Mouse (Mus musculus) liver, adult 2 months (tissue): ENCODE measurements around the gene Mbd4. TPM values are rescaled to one million over a fixed set of nuclear protein-coding genes. Genes with fewer than 3 reads are reported as not detected.
A peak's percentile ranks its signal among the peaks of the same experiment; 100 is the strongest.
"Not testable (repeated sequence)": the region's sequence is repeated elsewhere in the genome, so short reads cannot be mapped to it uniquely, and the experiment has no call there.

Experiments
- DNase-seq: peaks from one replicate; pipeline ENCODE4 v3.0.0-alpha.2; 2011; ENCODE audit warnings: low read depth, low spot score; ENCODE audit errors: extremely low read depth
- H3K27ac ChIP-seq: fragments of 200-500 bp; replicated peaks from 2 replicates; pipeline ENCODE4 v1.5.1; 2012; ENCODE audit warnings: low read depth, mild to moderate bottlenecking, control low read depth, inconsistent platforms, low read length; ENCODE audit not compliant: insufficient read depth
- H3K27me3 ChIP-seq: fragments of 200-500 bp; 2 replicates; pipeline ENCODE4 v1.6.1; 2012; ENCODE audit warnings: mild to moderate bottlenecking, moderate library complexity, low read length, inconsistent platforms; ENCODE audit not compliant: control insufficient read depth, insufficient read depth
- H3K36me3 ChIP-seq: fragments of 200-500 bp; 2 replicates; pipeline ENCODE4 v1.6.1; 2012; ENCODE audit warnings: low read length, inconsistent platforms; ENCODE audit not compliant: control insufficient read depth, insufficient read depth
- H3K4me1 ChIP-seq: fragments of 200-500 bp; 2 replicates; pipeline ENCODE4 v1.6.1; 2011; ENCODE audit warnings: low read length; ENCODE audit not compliant: control insufficient read depth, insufficient read depth
- H3K4me3 ChIP-seq: fragments of 200-500 bp; 2 replicates; pipeline ENCODE4 v1.5.1; 2011; ENCODE audit warnings: low read depth, mild to moderate bottlenecking, control low read depth, low read length, moderate library complexity; ENCODE audit not compliant: insufficient read depth
- H3K79me2 ChIP-seq: fragments of 200-500 bp; 2 replicates; pipeline ENCODE4 v1.6.1; 2012; ENCODE audit warnings: inconsistent platforms, mild to moderate bottlenecking, low read length, moderate library complexity; ENCODE audit not compliant: control insufficient read depth, insufficient read depth
- H3K9ac ChIP-seq: fragments of 200-500 bp; 2 replicates; pipeline ENCODE4 v1.6.1; 2012; ENCODE audit warnings: low read depth, mild to moderate bottlenecking, control low read depth, inconsistent platforms, low read length
- CTCF ChIP-seq: fragments of 200-500 bp; IDR thresholded peaks from 2 replicates; pipeline ENCODE4 v1.5.1; 2011; ENCODE audit warnings: low read depth, low read length, control low read depth
- POLR2A ChIP-seq: fragments of 200-500 bp; IDR thresholded peaks from 2 replicates; pipeline ENCODE4 v1.6.1; 2011; ENCODE audit warnings: low read length, control low read depth; ENCODE audit not compliant: insufficient read depth; ENCODE audit errors: extremely low read depth
- WGBS: fragments of 180-500 bp; shearing (Covaris S2); methylation state at CpG from one replicate; pipeline ENCODE4 v1.1.7; 2018; 5-methylcytosine and 5-hydroxymethylcytosine counted together
- polyA plus RNA-seq: library from polyadenylated mRNA; depleted of rRNA; stranded (reverse); fragments of >200 nt; gene quantifications from 2 replicates; pipeline ENCODE4 v1.2.3, GENCODE M21; 2012
- total RNA-seq: library from RNA; depleted of rRNA; stranded (reverse); fragments of >200 nt; gene quantifications from 2 replicates; pipeline ENCODE4 v1.2.3, GENCODE M21; 2014

Gene Mbd4
- total and polyA plus RNA-seq, 2 experiments, result 0.31 to 1.8 TPM

GRCm38 (mm10) chr6:115832152-115832850 is 20.9 kb downstream of the Mbd4 start:
- Histone ChIP-seq H3K27ac (no peak overlapping the region), H3K4me3 (no peak overlapping the region), H3K36me3 (no peaks in the 10 kb centered on the region), H3K27me3 (no peaks in the 10 kb centered on the region), H3K4me1 (no peaks in the 10 kb centered on the region), H3K9ac (no peak overlapping the region), H3K79me2 (no peaks in the 10 kb centered on the region)
- DNase-seq, result no peak
- WGBS, result 91% methylated on average over 2 of the region's 2 CpGs
- no peak for TF ChIP-seq CTCF
- no peak for TF ChIP-seq POLR2A

- Histone ChIP-seq H3K27me3 (no peaks in the 10 kb centered on the region), H3K27ac (no peak overlapping the region), H3K36me3 (no peaks in the 10 kb centered on the region), H3K9ac (no peak overlapping the region), H3K4me1 (no peaks in the 10 kb centered on the region), H3K79me2 (no peaks in the 10 kb centered on the region), H3K4me3 (no peak overlapping the region)
- no peak for DNase-seq
- TF ChIP-seq POLR2A (no peak), CTCF (no peak)
- 91% methylated on average over 6 of the region's 6 CpGs for WGBS
Measured at GRCm38 (mm10) chr6:115830779-115831601, 22.2 kb downstream of the Mbd4 start.

GRCm38 (mm10) chr6:115823850-115824464 is 29.2 kb downstream of the Mbd4 start:
- not testable (repeated sequence) for H3K36me3 ChIP-seq, H3K4me3 ChIP-seq, H3K79me2 ChIP-seq, H3K27ac ChIP-seq, H3K4me1 ChIP-seq, H3K9ac ChIP-seq, H3K27me3 ChIP-seq
- TF ChIP-seq CTCF, result peak; percentile 57
- DNase-seq, result peak; percentile 46
- 3% methylated on average over 6 of the region's 11 CpGs for WGBS

- Histone ChIP-seq H3K36me3 (no peaks in the 10 kb centered on the region), H3K4me3 (no peak overlapping the region), H3K9ac (no peak overlapping the region), H3K4me1 (no peaks in the 10 kb centered on the region; the same call in 1 of the 2 replicates), H3K79me2 (no peaks in the 10 kb centered on the region), H3K27me3 (no peaks in the 10 kb centered on the region), H3K27ac (no peak overlapping the region)
- 88% methylated on average over 8 of the region's 8 CpGs for WGBS
- TF ChIP-seq POLR2A, result no peak
- no peak for TF ChIP-seq CTCF
- DNase-seq, result no peak
Measured at GRCm38 (mm10) chr6:115821216-115821993, 31.8 kb downstream of the Mbd4 start.

- no peaks in the 10 kb centered on the region for H3K27me3 ChIP-seq
- no peak overlapping the region for H3K9ac ChIP-seq
- no peaks in the 10 kb centered on the region for H3K79me2 ChIP-seq
- DNase-seq, result no peak
- 80% methylated on average over 2 of the region's 2 CpGs for WGBS
- TF ChIP-seq CTCF, result no peak
- no peak for TF ChIP-seq POLR2A
- H3K4me1 ChIP-seq, result peaks cover 4% of the 10 kb centered on the region; the same call in 1 of the 2 replicates
- H3K36me3 ChIP-seq, result no peaks in the 10 kb centered on the region
- no peak overlapping the region for H3K27ac ChIP-seq
- H3K4me3 ChIP-seq, result no peak overlapping the region
Measured at GRCm38 (mm10) chr6:115818129-115818528, 35.0 kb downstream of the Mbd4 start.
